In the genomic region with DNA sequence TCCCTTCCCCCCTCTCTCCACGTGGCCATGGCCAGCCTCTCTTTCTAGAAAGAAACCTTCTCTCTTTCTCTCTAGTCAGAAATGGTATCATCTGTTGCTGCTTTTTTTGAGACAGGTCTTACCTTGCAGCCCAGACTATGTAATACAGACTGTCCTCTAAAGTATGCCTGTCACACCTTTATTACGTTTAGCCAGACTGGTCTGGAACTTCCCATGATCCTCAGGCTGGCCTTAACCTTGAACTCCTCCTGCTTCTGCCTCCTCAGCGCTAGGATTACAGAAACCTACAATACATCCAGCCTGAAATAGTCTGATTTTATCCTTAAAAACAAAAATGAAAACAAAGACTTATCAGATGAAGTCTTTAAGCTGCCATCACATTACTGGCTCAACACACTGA, we compare ENCODE assay signal across 25 mouse cellular contexts.
"Had no signal": no experiment of that assay in that cellular context is flagged by ENCODE, and none has a peak within 500 bp of the region (broad histone marks: within the 10 kb centered on the region; RNA-seq: fewer than 3 reads in every experiment).

No protein-coding gene starts in this region.

- H3K9me3 ChIP-seq: heart, embryonic 13.5 days; heart, embryonic 15.5 days; hindbrain, embryonic 13.5 days; hindbrain, embryonic 15.5 days; kidney, embryonic 15.5 days; limb, embryonic 10.5 days; limb, embryonic 12.5 days; liver, embryonic 13.5 days had no signal

- H3K27me3 ChIP-seq: heart, embryonic 13.5 days; heart, embryonic 15.5 days; hindbrain, embryonic 13.5 days; hindbrain, embryonic 15.5 days; kidney, embryonic 15.5 days; limb, embryonic 12.5 days; liver, embryonic 13.5 days had no signal

- ATAC-seq: hindbrain, postnatal 0 days; intestine, embryonic 16.5 days had no signal

- H3K27ac ChIP-seq: heart, adult 2 months; heart, embryonic 13.5 days; heart, embryonic 15.5 days; hindbrain, embryonic 13.5 days; hindbrain, embryonic 15.5 days; hindbrain, postnatal 0 days; kidney, embryonic 15.5 days; kidney, postnatal 0 days; layer of hippocampus, adult 2 months; left cerebral cortex, adult 2 months; limb, embryonic 10.5 days; limb, embryonic 12.5 days; liver, embryonic 13.5 days had no signal

- H3K4me1 ChIP-seq: heart, embryonic 13.5 days; heart, embryonic 15.5 days; hindbrain, embryonic 13.5 days; hindbrain, embryonic 15.5 days; kidney, embryonic 15.5 days; limb, embryonic 10.5 days; limb, embryonic 12.5 days; liver, embryonic 13.5 days had no signal

- H3K4me2 ChIP-seq: heart, embryonic 13.5 days; heart, embryonic 15.5 days; hindbrain, embryonic 13.5 days; hindbrain, embryonic 15.5 days; kidney, embryonic 15.5 days; limb, embryonic 12.5 days; liver, embryonic 11.5 days; liver, embryonic 13.5 days had no signal

- H3K9ac ChIP-seq: heart, embryonic 13.5 days; heart, embryonic 15.5 days; hindbrain, embryonic 13.5 days; hindbrain, embryonic 15.5 days; kidney, embryonic 15.5 days; limb, embryonic 12.5 days; liver, embryonic 13.5 days had no signal

- H3K4me3 ChIP-seq: heart, adult 2 months; heart, embryonic 13.5 days; heart, embryonic 15.5 days; hindbrain, embryonic 13.5 days; hindbrain, embryonic 15.5 days; kidney, embryonic 15.5 days; layer of hippocampus, adult 2 months; left cerebral cortex, adult 2 months; limb, embryonic 10.5 days; limb, embryonic 12.5 days; liver, embryonic 13.5 days had no signal

- DNase-seq: gastrocnemius, postnatal 14 days; gastrocnemius, postnatal 36 days; heart, adult 2 months; heart, postnatal 14 days; heart, postnatal 36 days; kidney, adult 11 months; kidney, adult 2 months; kidney, adult 9 months; kidney, postnatal 14 days; kidney, postnatal 36 days; liver; liver, embryonic 13.5 days had no signal
